Mouse (Mus musculus): ENCODE data around the gene Pygm. TPM values are rescaled to one million over a fixed set of nuclear protein-coding genes. Genes with fewer than 3 reads are reported as not detected.

Gene Pygm
- polyA plus RNA-seq, 1 experiment from 2014 or later: 9.3 TPM

DNA sequence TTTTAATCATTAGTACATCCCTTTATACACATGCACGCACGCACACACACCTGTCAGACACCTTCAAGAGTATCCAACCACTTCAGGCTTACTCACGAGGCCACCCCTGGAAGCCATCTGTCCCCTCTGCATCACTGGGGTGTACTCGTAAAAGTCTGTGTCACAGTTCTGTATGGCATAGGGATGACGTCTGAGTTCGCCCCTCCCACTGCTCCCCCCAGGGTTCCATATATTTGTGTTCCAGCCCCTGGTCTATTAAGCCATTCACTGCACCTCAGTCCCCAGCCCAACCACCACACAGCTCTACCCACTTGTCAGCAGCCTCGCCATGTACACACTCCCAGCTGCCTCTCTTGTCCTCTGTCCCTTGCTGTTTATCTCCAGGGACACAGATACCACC is 37.8 kb downstream of the Pygm start:
- Histone ChIP-seq H3K27me3 (ENCODE audit: control insufficient read depth, insufficient read depth, low read length) (peaks cover 45% of the 10 kb centered on the region; the same call in 1 of the 2 replicates), H3K4me3 (ENCODE audit: low read depth, low read length) (no peak overlapping the region), H3K9ac (replicated peaks; ENCODE audit: low read depth, low read length) (no peak overlapping the region), H3K4me2 (replicated peaks; ENCODE audit: low read depth, low read length) (no peak overlapping the region), H3K9me3 (ENCODE audit: control insufficient read depth, low read depth, low read length) (no peaks in the 10 kb centered on the region), H3K4me1 (ENCODE audit: control insufficient read depth, insufficient read depth, low read length) (0 out of 2 replicates have a peak, but pooled peaks cover 3% of the 10 kb centered on the region), H3K36me3 (ENCODE audit: control insufficient read depth, insufficient read depth, low read length) (no peaks in the 10 kb centered on the region), H3K27ac (ENCODE audit: low read length) (no peak overlapping the region)
- WGBS: 71% methylated on average over 7 of the region's 7 CpGs
- ATAC-seq (ENCODE audit: insufficient number of reproducible peaks, insufficient read depth, low FRiP score, low read depth): no peak

DNA sequence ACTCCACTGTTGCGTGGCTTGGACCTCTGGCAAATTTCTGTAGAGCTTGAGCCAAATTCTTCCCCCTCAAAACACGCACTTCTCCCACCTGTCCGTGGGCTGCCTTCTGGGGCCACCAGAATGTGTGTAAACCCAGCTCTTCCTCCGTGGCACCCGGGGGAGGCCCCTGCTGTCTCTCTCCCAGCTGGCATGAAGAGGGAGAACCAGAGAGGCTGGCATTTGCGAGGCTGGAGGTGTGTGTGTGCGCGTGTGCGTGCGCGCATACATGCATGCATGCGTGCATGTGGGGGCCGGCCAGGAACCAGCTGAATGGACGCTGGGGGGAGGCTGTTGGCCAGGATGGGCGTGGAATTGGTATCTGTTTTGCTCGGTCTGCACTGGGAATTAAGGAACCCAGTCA is 39.0 kb downstream of the Pygm start:
- no peak for ATAC-seq (ENCODE audit: insufficient number of reproducible peaks, insufficient read depth, low FRiP score, low read depth)
- no peak overlapping the region for H3K27ac ChIP-seq (ENCODE audit: low read length)
- peaks cover 57% of the 10 kb centered on the region for H3K27me3 ChIP-seq (ENCODE audit: control insufficient read depth, insufficient read depth, low read length)
- no peak overlapping the region for H3K4me2 ChIP-seq (replicated peaks; ENCODE audit: low read depth, low read length)
- 83% methylated on average over 16 of the region's 16 CpGs for WGBS
- H3K4me1 ChIP-seq (ENCODE audit: control insufficient read depth, insufficient read depth, low read length): peaks cover 5% of the 10 kb centered on the region; the same call in 1 of the 2 replicates
- H3K4me3 ChIP-seq (ENCODE audit: low read depth, low read length): no peak overlapping the region
- no peaks in the 10 kb centered on the region for H3K36me3 ChIP-seq (ENCODE audit: control insufficient read depth, insufficient read depth, low read length)
- H3K9ac ChIP-seq (replicated peaks; ENCODE audit: low read depth, low read length): no peak overlapping the region
- H3K9me3 ChIP-seq (ENCODE audit: control insufficient read depth, low read depth, low read length): no peaks in the 10 kb centered on the region

DNA sequence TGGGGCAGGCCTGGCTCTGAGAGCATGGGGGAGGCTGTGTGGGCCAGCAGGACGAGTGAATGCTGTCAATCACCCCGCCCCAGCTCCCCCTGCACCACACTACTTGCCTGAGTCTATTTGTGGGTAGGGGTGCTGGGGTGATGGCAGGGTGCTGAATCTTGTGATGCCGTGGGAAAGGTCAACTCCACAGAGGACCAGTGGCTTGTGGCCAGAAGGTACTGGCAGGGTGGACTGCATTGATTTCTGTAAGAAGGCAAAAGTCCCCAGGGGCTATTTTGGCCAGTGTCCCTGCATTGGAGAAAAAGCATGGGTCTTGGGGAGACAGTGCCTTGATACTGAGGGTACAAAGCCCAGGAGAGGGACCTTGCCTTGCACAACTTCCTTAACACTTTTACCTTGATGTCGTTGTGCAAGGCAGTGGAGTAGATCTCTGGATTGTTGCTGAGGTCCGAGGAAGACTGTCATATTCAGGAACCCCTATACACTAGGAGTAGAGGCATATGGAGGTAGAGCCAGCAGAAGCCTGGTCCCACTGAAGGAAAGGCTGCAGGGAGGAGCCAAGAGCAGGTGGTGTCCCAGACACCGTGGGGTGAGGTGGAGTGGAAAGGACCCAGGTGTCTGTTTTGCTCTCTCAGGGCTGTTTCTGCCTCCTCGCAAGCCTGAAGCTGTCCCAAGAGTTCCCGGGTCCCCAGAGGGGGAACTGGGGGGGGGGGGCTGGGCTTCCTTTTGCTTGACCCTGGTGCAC is 40.1 kb downstream of the Pygm start:
- H3K36me3 ChIP-seq (ENCODE audit: control insufficient read depth, insufficient read depth, low read length): no peaks in the 10 kb centered on the region
- H3K27me3 ChIP-seq (ENCODE audit: control insufficient read depth, insufficient read depth, low read length): peaks cover 61% of the 10 kb centered on the region
- H3K4me1 ChIP-seq (ENCODE audit: control insufficient read depth, insufficient read depth, low read length): peaks cover 11% of the 10 kb centered on the region; the same call in 1 of the 2 replicates
- H3K4me2 ChIP-seq (replicated peaks; ENCODE audit: low read depth, low read length): no peak overlapping the region
- WGBS: 63% methylated on average over 8 of the region's 8 CpGs
- H3K27ac ChIP-seq (ENCODE audit: low read length): no peak overlapping the region
- H3K4me3 ChIP-seq (ENCODE audit: low read depth, low read length): no peak overlapping the region
- H3K9ac ChIP-seq (replicated peaks; ENCODE audit: low read depth, low read length): no peak overlapping the region
- ATAC-seq (ENCODE audit: insufficient number of reproducible peaks, insufficient read depth, low FRiP score, low read depth): no peak
- H3K9me3 ChIP-seq (ENCODE audit: control insufficient read depth, low read depth, low read length): no peaks in the 10 kb centered on the region

DNA sequence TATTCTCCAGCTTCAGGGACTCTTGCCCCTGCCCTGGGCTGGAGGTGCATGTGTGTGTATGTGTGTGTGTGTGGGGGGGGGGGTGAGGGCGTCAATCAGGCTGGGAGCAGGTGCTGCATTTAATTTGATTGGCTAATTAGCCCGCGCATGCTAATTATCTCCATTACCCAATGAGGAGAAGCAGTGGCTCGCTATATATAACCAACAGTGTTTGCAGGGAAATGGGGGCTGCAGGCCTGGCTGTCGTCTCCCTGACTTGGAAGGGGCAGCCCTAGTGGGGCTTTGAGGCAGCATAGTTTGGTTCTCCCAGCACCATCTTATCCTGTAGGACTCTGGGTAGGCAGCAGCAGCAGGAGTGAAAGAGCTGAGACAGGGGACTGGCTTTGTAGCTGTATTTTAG is 41.4 kb downstream of the Pygm start:
- 62% methylated on average over 5 of the region's 5 CpGs for WGBS

DNA sequence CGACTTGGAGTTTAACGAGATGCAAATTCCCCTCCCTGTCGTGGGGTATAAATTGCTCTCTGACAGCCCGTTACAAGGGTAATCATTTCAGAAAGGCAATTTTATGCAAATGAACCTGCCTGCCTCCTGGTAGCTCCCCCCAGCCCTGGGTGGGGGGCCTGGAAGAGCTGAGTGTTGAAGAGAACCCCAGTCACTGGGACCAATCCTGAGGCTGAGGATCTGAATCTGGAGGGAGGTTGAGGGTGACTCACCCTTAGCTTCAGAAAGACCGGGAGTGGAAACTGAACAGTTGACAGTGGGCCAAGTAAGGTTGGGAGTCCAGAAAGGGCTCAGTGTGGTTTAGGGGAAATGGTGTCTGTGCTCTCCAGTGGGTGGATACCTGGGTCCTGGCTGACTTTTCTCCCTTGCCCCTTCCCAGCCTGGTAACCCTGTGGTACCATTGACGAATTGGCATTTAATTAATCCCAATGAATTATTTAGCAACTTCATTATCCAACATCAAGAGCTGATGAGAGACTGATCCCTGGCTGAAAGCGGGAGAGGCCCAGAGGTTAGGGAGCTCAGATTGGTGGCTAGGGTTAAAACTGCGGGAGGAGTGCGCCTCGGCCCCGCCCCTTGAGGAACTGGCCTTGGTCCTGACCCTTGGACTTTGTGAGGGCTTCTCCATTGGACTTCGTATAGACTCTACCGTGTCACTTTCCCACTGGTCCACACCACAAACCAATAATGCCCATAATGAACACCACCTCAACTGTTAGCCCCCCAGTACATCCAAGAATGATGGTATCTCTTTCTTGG is 42.7 kb downstream of the Pygm start:
- 24% methylated on average over 13 of the region's 13 CpGs for WGBS
- H3K4me2 ChIP-seq (replicated peaks; ENCODE audit: low read depth, low read length): no peak overlapping the region
- H3K9me3 ChIP-seq (ENCODE audit: control insufficient read depth, low read depth, low read length): no peaks in the 10 kb centered on the region
- H3K9ac ChIP-seq (replicated peaks; ENCODE audit: low read depth, low read length): no peak overlapping the region
- H3K4me1 ChIP-seq (ENCODE audit: control insufficient read depth, insufficient read depth, low read length): peaks cover 11% of the 10 kb centered on the region; the same call in 1 of the 2 replicates
- ATAC-seq (ENCODE audit: insufficient number of reproducible peaks, insufficient read depth, low FRiP score, low read depth): no peak
- H3K27ac ChIP-seq (ENCODE audit: low read length): no peak overlapping the region
- H3K36me3 ChIP-seq (ENCODE audit: control insufficient read depth, insufficient read depth, low read length): no peaks in the 10 kb centered on the region
- peaks cover 53% of the 10 kb centered on the region for H3K27me3 ChIP-seq (ENCODE audit: control insufficient read depth, insufficient read depth, low read length)
- no peak overlapping the region for H3K4me3 ChIP-seq (ENCODE audit: low read depth, low read length)

More for the DNA sequence above, 41.4 kb downstream of the Pygm start:
- Histone ChIP-seq H3K4me2 (replicated peaks; ENCODE audit: low read depth, low read length) (no peak overlapping the region), H3K9ac (replicated peaks; ENCODE audit: low read depth, low read length) (no peak overlapping the region), H3K4me3 (ENCODE audit: low read depth, low read length) (no peak overlapping the region), H3K36me3 (ENCODE audit: control insufficient read depth, insufficient read depth, low read length) (no peaks in the 10 kb centered on the region), H3K27ac (ENCODE audit: low read length) (no peak overlapping the region), H3K9me3 (ENCODE audit: control insufficient read depth, low read depth, low read length) (no peaks in the 10 kb centered on the region), H3K4me1 (ENCODE audit: control insufficient read depth, insufficient read depth, low read length) (peaks cover 11% of the 10 kb centered on the region; the same call in 1 of the 2 replicates), H3K27me3 (ENCODE audit: control insufficient read depth, insufficient read depth, low read length) (peaks cover 58% of the 10 kb centered on the region)
- ATAC-seq (ENCODE audit: insufficient number of reproducible peaks, insufficient read depth, low FRiP score, low read depth): no peak

DNA sequence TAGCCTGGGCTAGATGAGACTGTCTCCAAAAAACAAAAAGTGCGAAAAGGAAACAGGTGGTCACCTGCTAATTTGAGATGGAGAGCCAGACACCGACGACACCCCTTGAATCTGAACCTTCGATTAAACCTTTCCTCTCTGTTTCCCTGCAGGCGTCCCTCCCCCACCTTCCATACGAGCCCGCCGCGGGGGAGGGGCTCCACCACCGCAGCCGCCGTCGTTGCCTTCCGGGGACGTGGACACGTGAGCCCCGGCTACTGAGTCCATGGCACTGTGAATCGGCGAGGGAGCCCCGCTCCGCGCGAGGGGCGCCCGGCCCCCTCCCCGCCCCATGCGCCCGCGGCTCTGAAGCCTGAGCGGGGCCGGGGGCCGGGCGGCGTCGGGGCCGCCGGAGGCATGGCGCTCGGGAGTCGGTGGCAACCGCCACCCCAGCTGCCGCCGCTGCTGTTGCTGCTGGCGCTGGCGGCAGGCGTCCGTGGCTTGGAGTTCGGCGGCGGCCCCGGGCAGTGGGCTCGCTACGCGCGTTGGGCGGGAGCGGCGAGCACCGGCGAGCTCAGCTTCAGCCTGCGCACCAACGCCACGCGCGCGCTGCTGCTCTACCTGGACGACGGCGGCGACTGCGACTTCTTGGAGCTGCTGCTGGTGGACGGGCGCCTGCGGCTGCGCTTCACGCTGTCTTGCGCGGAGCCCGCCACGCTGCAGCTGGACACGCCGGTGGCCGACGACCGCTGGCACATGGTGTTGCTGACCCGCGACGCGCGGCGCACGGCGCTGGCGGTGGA is 43.6 kb downstream of the Pygm start:
- peaks cover 53% of the 10 kb centered on the region for H3K27me3 ChIP-seq (ENCODE audit: control insufficient read depth, insufficient read depth, low read length)
- 1% methylated on average over 93 of the region's 94 CpGs for WGBS

DNA sequence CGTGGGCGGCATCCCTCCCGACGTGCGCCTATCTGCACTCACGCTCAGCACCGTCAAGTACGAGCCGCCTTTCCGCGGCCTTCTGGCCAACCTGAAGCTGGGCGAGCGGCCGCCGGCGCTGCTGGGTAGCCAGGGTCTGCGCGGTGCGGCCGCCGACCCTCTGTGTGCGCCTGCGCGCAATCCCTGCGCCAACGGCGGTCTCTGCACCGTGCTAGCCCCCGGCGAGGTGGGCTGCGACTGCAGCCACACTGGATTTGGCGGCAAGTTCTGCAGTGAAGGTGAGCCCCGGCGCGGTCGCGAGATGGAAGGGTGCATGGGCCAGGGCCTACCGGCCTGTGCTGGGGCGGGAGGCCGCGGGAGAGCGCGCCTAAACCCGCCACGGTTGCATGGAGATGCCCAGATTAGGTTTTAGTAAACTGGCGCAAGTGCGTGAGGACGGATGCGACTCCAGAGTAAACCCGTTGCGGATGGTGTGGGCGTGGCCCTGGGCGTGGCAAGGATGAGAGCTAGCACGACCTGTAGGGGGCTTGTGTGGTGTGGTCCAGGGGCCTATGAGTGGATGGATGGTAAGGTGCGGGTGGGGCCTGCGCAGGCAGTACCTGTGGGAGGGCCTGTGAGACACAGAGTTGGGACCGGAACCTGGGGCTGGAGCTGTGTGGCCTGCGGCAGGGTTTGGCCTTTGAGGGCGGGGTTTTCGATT is 44.5 kb downstream of the Pygm start:
- peak; percentile 26; the same call in 1 of the 2 replicates for ATAC-seq (ENCODE audit: insufficient number of reproducible peaks, insufficient read depth, low FRiP score, low read depth)
- no peak overlapping the region for H3K27ac ChIP-seq (ENCODE audit: low read length)
- under 1% methylated on average over 59 of the region's 60 CpGs for WGBS
- H3K4me3 ChIP-seq (ENCODE audit: low read depth, low read length): peak overlapping the region; percentile 29
- H3K27me3 ChIP-seq (ENCODE audit: control insufficient read depth, insufficient read depth, low read length): peaks cover 53% of the 10 kb centered on the region
- no peak overlapping the region for H3K9ac ChIP-seq (replicated peaks; ENCODE audit: low read depth, low read length)
- H3K4me1 ChIP-seq (ENCODE audit: control insufficient read depth, insufficient read depth, low read length): peaks cover 11% of the 10 kb centered on the region; the same call in 1 of the 2 replicates
- peak overlapping the region; percentile 52 for H3K4me2 ChIP-seq (replicated peaks; ENCODE audit: low read depth, low read length)
- H3K9me3 ChIP-seq (ENCODE audit: control insufficient read depth, low read depth, low read length): no peaks in the 10 kb centered on the region
- H3K36me3 ChIP-seq (ENCODE audit: control insufficient read depth, insufficient read depth, low read length): no peaks in the 10 kb centered on the region

More for the DNA sequence above, 43.6 kb downstream of the Pygm start:
- Histone ChIP-seq H3K9me3 (ENCODE audit: control insufficient read depth, low read depth, low read length) (no peaks in the 10 kb centered on the region), H3K4me1 (ENCODE audit: control insufficient read depth, insufficient read depth, low read length) (peaks cover 11% of the 10 kb centered on the region; the same call in 1 of the 2 replicates), H3K36me3 (ENCODE audit: control insufficient read depth, insufficient read depth, low read length) (no peaks in the 10 kb centered on the region), H3K27ac (ENCODE audit: low read length) (no peak overlapping the region), H3K9ac (replicated peaks; ENCODE audit: low read depth, low read length) (no peak overlapping the region), H3K4me2 (replicated peaks; ENCODE audit: low read depth, low read length) (peak overlapping the region; percentile 52), H3K4me3 (ENCODE audit: low read depth, low read length) (peak overlapping the region; percentile 29)
- ATAC-seq (ENCODE audit: insufficient number of reproducible peaks, insufficient read depth, low FRiP score, low read depth): peak; percentile 38; the same call in 1 of the 2 replicates

All from stomach, embryonic 14.5 days (tissue).